Mouse (Mus musculus) heart, adult 18-20 months (tissue): Measurements from ENCODE around the gene Col25a1. TPM values are rescaled to one million over a fixed set of nuclear protein-coding genes. Genes with fewer than 3 reads are reported as not detected.

Experiments used
- DNase-seq, 2 experiments: peaks; one replicate each; pipeline ENCODE4 v3.0.0; 2021 to 2022; ENCODE audit warnings: mixed read lengths in 1 of 2
- long read RNA-seq, 2 experiments: library from polyadenylated mRNA; stranded (forward); transcript quantifications; one replicate each; pipeline ENCODE4 v2.0.0; 2021
- total RNA-seq, 2 experiments: library from RNA; stranded (reverse); gene quantifications; 2 replicates each; pipeline ENCODE4 v1.2.3; 2021

Gene Col25a1
- under 1 TPM; 0.33 to 0.45 TPM for total RNA-seq
- long read RNA-seq, experiment 1 = 0 reads
- long read RNA-seq, experiment 2 = 0 reads

GRCm38 (mm10) chr3:130131201-130131600 lies at the start of gene Col25a1:
TSS of gene Col25a1 (plus strand) at chr3:130131501.
- no peak for DNase-seq

- no peak for DNase-seq
These were observed 48.0 kb upstream of the Col25a1 start for GRCm38 (mm10) chr3:130083312-130083711.

- peak; percentile 42 to 63 for DNase-seq
These were observed 44.8 kb upstream of the Col25a1 start for GRCm38 (mm10) chr3:130086372-130087080.

- no peak for DNase-seq
These were observed 43.8 kb upstream of the Col25a1 start for GRCm38 (mm10) chr3:130087466-130087865.

GRCm38 (mm10) chr3:130088654-130089053 lies 42.6 kb upstream of the Col25a1 start:
- DNase-seq = no peak

- no peak for DNase-seq
These were observed 40.8 kb upstream of the Col25a1 start for GRCm38 (mm10) chr3:130090460-130090859.

- no peak for DNase-seq
These were observed 37.1 kb upstream of the Col25a1 start for GRCm38 (mm10) chr3:130094125-130094704.

- peak in 1 of 2 experiments; percentile 61 for DNase-seq
These were observed 36.0 kb upstream of the Col25a1 start for GRCm38 (mm10) chr3:130095160-130095781.

- DNase-seq = peak in 1 of 2 experiments; percentile 27
These were observed 27.8 kb upstream of the Col25a1 start for GRCm38 (mm10) chr3:130103486-130103885.

GRCm38 (mm10) chr3:130104471-130104870 lies 26.8 kb upstream of the Col25a1 start:
- DNase-seq = no peak

- DNase-seq = no peak
These were observed 14.4 kb upstream of the Col25a1 start for GRCm38 (mm10) chr3:130116886-130117285.

GRCm38 (mm10) chr3:130127840-130128239 lies 3.5 kb upstream of the Col25a1 start:
- DNase-seq = no peak

- no peak for DNase-seq
These were observed 2.7 kb upstream of the Col25a1 start for GRCm38 (mm10) chr3:130128564-130128963.

- no peak for DNase-seq
These were observed 1.6 kb upstream of the Col25a1 start for GRCm38 (mm10) chr3:130129635-130130206.

- no peak for DNase-seq
These were observed 5.9 kb downstream of the Col25a1 start for GRCm38 (mm10) chr3:130137204-130137603.

GRCm38 (mm10) chr3:130137640-130138039 lies 6.3 kb downstream of the Col25a1 start:
- no peak for DNase-seq

GRCm38 (mm10) chr3:130145874-130146273 lies 14.6 kb downstream of the Col25a1 start:
- DNase-seq = no peak

GRCm38 (mm10) chr3:130147827-130148226 lies 16.5 kb downstream of the Col25a1 start:
- no peak for DNase-seq

GRCm38 (mm10) chr3:130149180-130149579 lies 17.9 kb downstream of the Col25a1 start:
- no peak for DNase-seq

GRCm38 (mm10) chr3:130153117-130153516 lies 21.8 kb downstream of the Col25a1 start:
- DNase-seq = no peak

GRCm38 (mm10) chr3:130157551-130157950 lies 26.2 kb downstream of the Col25a1 start:
- DNase-seq = no peak

- DNase-seq = no peak
These were observed 28.6 kb downstream of the Col25a1 start for GRCm38 (mm10) chr3:130159906-130160305.

GRCm38 (mm10) chr3:130160902-130161301 lies 29.6 kb downstream of the Col25a1 start:
- no peak for DNase-seq
